Mouse (Mus musculus) c-Kit-positive CD71-positive TER-119-negative erythroid progenitor cells, embryonic 14.5 days (primary cell): ENCODE results near the gene Rabep2.
A peak's percentile ranks its signal among the peaks of the same experiment; 100 is the strongest.
"Not testable (repeated sequence)": the region's sequence is repeated elsewhere in the genome, so short reads cannot be mapped to it uniquely, and the experiment has no call there.

Experiments
- DNase-seq: peaks from one replicate; pipeline ENCODE4 v3.0.0-alpha.2; 2013; ENCODE audit warnings: low read depth

Gene Rabep2

DNA sequence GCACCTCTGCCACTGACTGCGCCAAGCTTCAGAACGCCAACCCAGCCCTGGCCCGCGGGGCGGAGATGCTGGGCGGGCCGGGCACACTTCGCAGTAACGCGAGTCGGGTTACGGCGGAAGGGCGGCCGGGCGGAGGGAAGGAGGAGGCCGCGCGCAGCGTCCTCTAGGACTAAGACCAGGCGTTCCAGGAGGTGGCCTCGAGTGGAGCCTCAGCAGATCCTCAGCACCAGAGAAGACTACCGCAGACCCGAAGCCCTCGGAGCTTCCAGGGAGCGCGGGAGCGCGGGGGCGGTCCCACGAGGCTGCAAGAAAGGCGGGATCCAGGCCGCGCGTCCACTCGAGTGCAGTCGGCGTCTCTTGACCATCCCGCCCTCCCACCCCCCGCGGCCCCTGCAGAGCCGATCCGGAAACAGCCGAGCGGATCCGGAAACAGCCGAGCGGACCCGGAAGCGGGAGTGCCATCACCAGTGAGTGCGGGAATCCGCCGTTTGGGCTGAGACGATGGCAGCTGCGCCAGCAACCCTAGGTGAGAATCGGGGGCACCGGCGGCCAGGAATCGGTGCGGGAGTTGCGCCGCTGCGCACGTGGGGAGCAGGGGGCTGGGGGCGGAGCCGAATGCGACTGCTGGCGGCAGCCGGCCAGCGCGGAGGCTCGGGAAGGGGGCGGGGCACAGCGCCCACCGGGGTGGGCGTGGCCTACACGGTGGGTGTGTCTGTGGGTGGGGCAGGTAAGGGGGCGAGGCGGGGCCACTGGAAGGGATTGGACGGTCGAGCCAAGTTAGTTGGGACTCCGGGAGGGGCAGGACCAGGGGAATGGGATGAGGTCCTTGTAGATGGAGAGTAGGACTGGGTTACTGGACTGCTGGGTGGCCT is at the start of gene Rabep2:
Gene Rabep2 (plus strand): TSS at position 129 of the 872 bp plus-strand sequence.
- peak; percentile 62 for DNase-seq

DNA sequence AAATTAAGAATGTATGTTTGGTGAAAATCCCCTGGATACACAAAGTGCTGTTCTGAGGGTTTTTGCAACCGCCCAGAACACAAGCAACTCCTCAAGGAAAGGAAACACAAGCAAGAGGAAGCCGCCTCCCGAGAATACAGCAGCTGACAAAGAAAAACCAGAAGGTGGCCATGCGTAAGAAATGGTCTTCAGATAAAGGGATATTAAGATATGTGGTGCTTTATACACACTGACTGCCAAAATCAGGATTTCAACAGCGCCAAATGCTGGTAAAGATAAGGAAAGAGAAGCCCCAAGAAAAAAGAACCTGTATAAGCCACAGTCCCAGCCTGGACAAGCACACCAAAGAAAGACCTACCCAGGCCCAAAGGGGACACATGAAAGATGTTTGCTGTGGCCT is 45.0 kb upstream of the Rabep2 start:
- no peak for DNase-seq

DNA sequence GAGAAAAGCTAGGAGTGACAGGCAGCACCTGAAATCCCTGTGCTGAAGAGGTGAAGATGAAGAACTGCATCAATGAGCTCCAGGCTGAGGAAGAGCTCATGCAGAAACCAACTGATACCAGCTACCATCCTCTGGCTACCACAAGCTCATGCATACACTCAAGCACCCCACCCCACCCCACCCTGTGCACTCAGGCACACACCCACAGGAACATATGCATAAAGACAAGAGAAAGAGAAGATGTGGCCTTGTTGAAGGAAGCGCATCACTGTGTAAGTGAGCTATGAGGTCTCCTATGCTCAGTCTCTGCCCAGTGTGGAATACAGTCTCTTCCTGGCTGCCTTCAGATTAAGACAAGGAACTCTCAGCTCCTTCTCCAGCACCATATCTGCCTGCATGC is 40.4 kb upstream of the Rabep2 start:
- DNase-seq = no peak

DNA sequence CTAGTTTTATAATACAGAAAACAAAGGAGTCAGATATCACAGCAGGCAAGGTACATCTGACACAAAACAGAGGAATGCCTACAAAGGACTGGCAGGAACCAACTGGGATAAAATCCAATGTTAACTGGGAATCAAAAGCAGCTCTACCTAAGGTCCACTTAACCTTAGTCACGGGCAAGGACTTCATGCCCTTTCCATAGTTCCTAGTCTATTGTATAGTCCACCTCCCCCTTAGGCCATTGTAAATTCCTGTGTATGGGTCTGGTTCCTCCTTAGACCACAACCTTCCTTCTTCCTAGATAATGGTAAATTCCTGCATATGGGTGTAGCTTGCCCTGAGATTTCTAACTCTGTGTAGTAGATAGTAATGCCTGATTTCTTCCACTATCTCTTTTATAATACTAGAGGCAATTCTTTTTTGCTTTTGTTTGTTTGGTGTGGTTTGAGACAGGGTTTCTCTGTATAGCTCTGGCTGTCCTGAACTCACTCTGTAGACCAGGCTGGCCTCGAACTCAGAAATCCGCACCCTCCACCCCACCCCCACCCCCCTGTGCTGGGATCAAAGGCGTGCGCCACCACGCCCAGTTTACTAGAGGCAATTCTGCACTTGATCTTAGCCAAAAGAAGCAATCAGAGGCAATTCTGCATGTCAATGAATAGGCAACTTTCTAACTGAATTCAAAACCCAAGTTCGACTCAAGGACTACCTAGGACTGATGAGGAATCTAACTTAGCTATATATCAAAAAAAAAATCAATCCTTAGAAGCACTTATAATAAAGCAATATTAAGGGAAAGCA is 36.3 kb upstream of the Rabep2 start:
- DNase-seq = not testable (repeated sequence)

DNA sequence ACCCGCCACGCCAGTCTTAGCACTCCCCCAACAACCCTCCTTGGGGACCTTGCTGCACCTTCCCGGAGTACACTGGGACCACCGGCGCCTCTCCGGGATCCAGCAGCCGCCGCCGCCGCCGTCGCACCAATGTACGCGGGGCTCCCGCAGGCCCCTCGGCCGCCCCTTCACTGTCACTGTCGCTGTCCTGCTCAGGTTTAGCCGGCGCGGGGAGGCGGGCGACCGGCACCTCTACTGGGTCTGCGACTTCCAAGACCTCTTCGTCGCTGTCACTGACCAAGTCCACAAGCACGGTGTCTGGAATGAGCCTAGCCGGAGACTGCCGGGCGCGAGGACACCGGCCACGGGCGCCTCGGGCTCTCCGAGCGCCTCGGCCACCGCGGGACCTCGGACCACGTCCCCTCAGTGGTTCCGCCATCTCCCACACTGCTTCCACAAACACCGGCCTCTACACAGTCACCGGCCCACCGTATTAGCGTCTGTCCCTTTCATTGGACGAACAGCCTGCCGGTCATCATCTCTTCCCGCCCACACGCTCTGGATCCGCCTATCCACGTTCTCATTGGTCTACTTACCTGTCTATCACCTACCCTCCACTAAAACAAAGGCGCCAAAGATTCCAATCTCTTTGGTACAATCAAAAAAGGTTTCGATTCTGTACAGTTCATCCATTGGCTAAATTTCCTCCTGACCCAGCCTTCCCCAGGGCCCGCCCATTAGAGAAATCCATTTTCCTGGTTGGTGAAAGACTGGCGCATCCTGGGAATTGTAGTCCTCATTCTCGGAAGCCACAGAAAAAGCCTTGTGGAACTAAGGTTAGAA is 32.0 kb upstream of the Rabep2 start, which contains the start of gene Nfatc2ip:
Gene Nfatc2ip (minus strand): TSS at position 440 of the 822 bp plus-strand sequence.
- peak; percentile 96 for DNase-seq

DNA sequence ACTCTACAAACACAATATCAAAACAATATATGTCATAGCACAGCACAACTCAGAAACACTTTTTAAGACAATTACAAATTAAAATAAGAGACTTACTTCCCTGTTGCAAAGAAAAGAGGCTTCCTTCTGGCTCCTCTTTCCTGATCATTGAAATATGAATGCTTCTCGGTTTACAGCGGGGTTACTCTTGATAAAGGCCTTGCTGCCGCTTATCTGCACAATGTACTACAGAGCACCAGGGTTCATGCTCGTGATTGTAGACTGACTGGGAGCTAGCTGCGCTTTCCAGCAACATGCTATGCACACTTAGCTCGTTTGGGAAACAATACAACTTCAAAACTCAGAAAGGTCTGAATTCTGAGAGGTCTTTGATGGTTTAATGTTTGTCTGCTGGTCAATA is 31.3 kb upstream of the Rabep2 start:
- DNase-seq = peak; percentile 51

DNA sequence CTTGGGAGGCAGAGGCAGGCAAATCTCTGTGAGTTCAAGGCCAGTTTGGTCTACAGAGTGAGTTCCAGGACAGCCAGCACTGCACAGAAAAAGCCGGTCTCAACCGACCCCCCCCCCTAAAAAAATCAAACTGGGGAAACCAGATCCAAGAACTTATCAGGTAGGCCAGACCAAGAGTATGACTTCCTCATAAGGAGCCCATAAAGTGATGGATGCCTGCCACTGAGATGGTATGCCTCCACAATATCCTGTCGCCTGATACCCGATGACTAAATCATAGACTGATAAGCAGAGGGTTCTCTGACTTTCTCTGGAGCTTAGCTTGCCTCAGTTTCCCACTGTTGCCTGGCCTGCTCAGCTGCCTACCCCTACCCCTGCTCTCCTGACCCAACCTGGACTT is 30.7 kb upstream of the Rabep2 start:
- no peak for DNase-seq

DNA sequence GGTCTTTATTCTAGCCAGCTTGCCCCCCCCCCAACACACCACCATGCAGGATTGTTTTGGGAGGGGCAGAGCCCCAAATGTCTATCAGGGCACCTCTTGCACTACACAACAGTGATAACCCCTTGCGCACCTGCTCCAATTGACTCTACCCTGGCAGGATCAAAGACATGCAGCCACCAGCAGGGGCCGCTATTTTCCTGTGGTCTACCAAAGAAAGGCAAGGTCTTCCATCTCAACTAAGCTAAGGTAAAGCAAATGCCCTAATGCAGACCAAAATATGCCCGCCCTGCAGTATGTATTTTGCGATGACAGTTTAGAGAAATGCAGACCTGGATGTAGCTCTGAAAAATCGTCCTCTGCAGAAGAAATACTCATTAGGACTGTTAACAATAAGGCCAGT is 29.0 kb upstream of the Rabep2 start:
- DNase-seq = peak; percentile 83

DNA sequence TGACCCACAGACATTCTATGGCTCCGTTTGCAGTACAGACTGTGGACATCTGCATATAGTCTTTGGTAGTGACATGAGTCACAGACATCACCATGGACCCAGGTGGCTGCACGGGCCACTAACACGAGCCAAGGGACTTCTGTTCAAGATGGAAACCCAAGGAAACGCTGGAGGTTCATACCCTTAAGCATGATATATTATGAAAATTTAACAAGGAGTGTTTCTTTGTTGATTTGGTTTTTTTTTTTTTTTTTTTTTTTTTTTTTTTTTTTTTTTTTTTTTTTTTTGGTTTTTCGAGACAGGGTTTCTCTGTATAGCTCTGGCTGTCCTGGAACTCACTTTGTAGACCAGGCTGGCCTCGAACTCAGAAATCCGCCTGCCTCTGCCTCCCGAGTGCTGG is 26.0 kb upstream of the Rabep2 start:
- not testable (repeated sequence) for DNase-seq

DNA sequence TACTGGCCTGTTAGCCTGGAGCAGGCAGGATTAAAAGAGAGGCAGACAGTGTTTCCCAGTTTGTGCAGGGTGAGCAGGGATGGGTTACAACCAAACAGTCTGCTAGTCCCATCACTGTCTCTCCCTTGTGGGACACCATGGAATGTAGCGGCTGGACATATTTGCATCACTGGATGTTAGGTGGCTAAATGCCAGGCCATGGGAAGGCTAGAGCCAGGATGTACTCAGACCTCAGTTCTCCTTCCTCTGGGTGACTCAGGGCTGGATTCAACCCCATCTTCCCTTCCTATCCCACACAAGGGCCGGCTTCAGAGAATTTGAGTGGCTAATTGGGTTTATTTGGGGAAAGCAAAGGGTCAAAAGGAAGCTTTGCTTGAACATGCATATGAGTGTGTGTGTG is 19.9 kb upstream of the Rabep2 start:
- no peak for DNase-seq

DNA sequence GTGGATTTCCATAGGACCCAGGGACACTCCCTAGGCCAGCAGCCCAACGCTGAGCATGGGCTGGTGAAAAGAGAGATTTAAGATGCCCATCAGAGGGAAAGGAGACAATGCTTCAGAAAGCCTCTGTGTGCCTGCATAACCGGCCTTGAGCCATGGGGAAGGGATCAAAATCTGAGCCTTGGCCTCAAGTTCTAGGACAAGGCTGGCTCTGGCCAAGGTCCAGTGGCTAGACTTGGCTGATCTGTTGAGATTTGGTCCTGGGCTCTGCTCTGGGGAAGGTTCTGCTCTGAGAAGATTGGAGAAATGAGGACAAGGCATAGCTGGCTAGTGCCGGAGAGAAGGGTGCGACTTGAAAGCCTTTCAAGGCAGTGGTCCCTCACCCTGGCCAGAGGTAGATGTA is 17.5 kb upstream of the Rabep2 start:
- no peak for DNase-seq

DNA sequence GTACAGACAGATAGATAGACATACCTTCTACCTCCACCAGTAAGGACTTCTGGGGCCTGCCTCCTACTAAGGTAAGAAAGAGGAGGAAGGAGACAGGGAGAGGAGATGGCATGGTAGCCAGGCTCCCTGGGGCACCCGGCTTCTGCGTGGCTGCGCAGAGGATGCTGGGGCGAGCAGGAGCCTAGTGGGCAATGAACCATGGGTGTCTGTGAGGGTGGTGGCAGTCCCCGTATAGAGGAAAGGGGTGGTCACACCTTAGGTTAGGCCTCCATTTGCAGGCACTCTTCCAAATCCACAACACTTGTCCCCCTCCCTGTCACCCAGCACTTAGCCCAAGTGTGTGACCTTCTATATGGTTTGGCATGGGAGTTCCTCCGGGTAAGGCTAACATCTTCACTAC is 13.8 kb upstream of the Rabep2 start, which contains the start of gene Cd19:
Gene Cd19 (minus strand): TSS at position 165 of the 400 bp plus-strand sequence.
- no peak for DNase-seq

DNA sequence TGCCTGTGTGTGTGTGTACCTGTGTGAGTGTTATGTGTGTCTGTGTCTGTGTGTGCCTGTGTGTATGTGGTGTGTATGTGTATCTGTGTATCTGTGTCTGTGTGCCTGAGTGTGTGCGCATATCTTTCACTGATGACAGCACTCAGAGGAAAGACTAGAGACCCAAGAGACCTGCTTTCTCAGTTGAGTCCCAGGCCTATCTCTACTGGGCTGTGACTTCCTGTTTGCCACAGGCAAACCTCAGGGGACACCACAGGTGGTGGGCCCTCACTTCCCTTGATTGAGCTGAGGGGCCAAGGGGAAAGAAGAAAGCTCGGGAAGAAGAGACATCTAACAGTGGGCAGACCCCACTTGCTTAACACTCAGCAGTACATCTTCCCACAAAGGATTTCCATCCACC is 11.9 kb upstream of the Rabep2 start:
- DNase-seq = no peak

DNA sequence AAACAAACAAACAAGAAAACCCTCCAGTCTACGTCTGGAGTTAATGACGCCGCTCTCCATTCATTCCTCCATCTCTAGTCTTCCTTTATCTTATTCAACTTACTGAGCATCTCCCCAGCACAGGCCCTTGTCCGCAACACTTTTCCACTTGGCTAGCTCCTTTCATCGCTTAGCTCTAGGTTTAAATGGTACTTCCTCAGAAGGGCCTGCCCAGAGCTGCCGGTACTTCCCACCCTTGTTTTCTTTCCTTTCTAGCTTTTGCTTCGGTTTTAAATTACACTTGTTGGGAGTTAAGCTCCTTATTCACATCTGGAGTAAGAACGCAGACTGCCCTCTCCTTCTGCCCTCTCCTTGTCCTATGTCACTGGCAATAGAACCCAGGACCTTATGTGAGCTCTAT is 11.5 kb upstream of the Rabep2 start:
- no peak for DNase-seq

DNA sequence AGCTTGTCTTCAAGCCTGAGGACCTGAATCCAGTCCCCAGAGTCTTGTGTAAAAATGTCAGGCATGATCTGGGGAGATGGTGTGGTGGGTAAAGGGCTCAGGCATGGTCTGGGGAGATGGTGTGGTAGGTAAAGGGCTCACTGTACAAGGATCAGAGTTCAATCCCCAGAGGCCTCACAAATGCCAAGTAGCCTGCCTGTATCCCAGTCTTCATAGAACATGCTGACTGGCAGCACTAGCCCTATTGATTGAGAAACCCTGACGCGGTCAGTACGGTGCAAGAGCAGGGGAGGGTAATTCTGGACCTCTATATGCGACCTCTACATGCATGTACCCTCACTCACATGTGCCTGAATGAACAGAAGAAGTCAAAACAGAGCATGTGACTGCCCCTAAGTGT is 11.0 kb upstream of the Rabep2 start:
- no peak for DNase-seq

DNA sequence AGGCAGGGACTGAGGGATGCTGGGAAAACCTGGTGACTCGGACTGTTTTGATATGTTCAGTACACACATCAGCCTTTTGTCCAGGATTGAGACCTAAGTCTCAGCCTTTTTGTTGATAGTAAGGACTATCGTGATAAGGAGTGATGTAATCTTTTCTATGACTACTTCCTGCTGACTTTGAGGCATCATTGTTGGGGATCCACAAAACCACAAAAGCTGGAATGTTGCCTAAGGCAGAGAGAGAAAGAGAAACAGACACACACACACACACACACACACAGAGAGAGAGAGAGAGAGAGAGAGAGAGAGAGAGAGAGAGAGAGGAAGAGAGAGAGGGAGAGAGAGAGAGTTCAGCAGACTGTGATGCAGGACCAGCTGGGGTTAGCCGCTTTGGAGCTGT is 10.1 kb upstream of the Rabep2 start:
- DNase-seq = no peak

DNA sequence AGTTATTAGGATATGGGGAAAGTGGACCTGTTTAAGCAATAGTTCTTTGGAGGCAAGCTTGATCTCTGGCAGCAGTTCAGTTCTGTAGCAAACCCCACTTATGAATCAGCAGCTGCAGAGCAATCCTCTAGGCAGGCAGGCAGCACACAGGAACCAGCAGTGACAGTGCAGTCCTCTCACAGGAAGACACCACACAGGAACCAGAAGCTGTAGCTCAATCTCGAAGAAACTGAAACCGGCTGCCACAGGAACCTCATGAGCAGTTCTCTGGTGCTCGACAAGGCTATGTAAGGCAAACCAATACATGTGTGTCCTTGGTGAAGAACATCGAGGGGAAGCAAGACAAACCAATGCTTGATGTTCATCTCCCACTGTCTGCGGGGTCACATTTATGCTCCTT is 6.8 kb upstream of the Rabep2 start:
- DNase-seq = no peak

DNA sequence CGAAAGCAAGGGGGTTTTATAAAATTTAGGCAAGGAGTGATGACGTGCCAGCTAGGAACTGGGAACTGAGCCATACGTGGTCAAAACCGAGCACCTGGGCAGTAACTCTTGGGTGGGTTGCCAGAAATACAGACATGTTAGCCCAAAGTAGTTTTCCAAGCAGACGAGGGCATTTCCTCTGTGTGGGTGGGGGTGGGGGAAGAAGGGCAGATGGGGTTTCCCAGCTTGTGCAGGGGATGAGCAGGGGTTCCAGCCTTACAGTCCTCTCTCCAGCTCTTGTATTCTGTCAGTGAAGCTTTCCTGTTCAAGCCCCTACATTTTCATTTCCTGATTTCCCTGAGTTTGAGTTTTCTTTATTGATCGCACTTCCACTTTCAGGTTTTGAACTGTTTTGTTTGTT is 4.4 kb upstream of the Rabep2 start:
- DNase-seq = no peak

DNA sequence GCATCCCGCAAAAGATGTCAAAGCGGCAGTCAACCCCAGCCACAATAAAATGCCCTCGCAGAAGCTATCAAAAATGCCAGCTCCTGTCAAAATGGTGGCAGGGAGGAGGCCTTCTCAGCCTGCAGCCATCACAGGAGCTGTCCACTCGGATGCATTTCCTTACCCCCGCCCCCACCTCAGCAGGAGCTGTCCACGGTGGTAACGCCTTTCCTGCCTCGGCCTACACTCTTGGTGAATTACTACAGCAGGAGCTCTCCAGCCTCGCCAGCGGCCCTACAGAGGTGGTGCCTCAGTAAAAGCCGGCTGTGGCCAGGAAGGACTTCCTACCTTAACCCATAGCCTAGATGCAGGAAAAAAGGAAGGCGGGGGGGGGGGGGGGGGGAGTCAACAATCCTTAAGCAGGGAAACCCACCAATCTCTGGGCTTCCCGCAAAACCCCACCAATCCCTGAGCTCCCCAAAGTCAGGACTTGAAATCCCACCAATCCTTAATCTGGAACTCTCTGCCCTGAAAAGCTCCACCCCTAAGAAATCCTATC is 1.2 kb upstream of the Rabep2 start:
- no peak for DNase-seq

DNA sequence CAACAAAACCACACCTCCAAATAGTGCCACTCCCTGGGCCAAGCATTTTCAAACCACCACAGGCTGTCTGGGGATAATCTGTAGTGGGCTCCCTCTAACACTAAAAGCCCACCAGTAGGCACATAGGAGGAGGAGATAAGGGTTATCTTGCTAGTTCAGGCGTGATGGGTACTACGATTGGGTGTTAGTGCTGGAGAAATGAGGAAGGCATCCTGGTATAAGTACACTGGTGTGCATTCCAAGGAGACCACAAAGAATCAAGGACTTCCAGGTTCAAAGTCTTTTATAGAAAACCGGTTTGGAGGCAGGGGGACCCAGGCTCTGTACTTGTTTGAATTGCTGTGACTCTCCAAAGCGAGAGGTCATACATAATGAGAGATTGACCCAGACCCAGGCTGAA is 405 bp upstream of the Rabep2 start:
- DNase-seq = peak; percentile 50

DNA sequence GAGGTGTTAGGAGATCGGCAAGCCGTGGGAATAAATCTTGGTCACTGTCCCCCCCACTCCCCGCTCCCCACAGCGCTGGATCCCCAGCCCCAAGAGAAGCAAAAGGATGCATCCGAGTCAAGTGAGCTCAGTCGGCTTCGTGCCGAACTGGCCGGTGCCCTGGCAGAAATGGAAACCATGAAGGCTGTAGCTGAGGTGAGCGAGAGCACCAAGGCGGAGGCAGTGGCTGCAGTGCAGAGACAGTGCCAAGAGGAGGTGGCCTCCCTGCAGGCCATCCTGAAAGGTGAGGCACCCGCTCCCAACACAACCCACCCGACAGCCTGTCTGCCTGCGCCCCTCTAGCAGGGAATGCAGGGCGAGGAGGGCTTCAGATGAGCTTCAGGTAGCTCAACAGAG is 942 bp downstream of the Rabep2 start:
- no peak for DNase-seq

DNA sequence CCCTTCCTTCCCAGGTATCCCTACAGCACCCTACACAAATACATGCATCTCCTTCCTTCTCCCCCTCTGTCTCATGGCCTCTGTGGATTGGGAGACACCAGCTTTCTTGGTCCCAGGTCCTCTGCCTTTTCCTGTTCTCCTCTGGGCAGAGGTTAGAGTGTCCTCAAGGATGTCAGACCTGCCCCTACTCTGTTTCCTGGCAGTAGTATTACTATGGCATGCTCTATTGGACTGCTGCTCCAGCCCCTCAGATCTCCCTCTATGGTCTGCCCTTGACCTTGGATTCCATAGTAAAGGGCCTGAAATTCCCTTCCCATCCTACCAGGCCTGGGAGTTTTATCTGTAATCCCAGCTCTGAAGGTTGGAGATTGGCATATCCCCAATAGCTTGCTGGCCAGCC is 1.6 kb downstream of the Rabep2 start:
- DNase-seq = no peak
